Comparison of ENCODE assay signal across 23 mouse cellular contexts in the genomic region with DNA sequence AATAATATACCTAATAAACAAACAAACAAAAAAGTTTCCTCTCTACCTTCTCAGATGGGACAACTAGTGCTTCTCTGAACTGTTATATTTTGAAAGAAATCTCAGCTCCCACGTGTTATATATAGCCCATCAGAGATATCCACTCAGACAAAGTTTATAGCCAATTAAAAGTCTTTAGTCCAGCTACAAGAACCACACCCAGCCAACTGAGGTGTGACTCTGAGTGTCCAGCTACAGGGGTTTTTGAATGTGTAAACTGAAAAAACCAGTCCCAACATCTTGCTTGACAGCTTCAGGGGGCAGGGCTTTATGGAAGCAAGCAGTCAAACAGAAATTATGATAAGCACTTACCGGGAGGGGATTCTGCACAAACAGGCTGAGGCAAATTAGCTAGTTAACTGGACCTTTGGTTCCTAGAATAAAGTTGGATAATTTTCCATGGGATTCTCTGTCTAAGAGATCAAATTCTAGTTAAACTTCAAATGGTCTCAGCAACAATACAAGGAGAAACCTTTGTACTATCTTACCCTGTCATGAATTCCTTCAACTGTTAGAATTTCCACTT. TPM values are rescaled to one million over a fixed set of nuclear protein-coding genes. Genes with fewer than 3 reads are reported as not detected.
DNase-seq lines count a peak whose midpoint lies in the region; ATAC-seq lines count a peak whose summit lies in the region.
"Had no signal": no experiment of that assay in that cellular context is flagged by ENCODE, and none has a peak within 500 bp of the region (broad histone marks: within the 10 kb centered on the region; RNA-seq: fewer than 3 reads in every experiment).

No protein-coding gene starts in this region.

- no peaks in the 10 kb centered on the region for H3K27me3 ChIP-seq in midbrain, embryonic 11.5 days (ENCODE audit: control insufficient read depth, insufficient read depth, low read length)
- no peaks in the 10 kb centered on the region for H3K27me3 ChIP-seq in midbrain, embryonic 15.5 days (replicated peaks)
- no peaks in the 10 kb centered on the region for H3K27me3 ChIP-seq in stomach, embryonic 14.5 days (ENCODE audit: control insufficient read depth, insufficient read depth, low read length)
- H3K27me3 ChIP-seq: CH12.LX; forebrain, embryonic 12.5 days; hindbrain, embryonic 12.5 days; Patski had no signal

- no peak overlapping the region for H3K9ac ChIP-seq in midbrain, embryonic 11.5 days (ENCODE audit: low read length)
- no peak overlapping the region for H3K9ac ChIP-seq in midbrain, embryonic 15.5 days
- no peak overlapping the region for H3K9ac ChIP-seq in stomach, embryonic 14.5 days (replicated peaks; ENCODE audit: low read depth, low read length)
- H3K9ac ChIP-seq: embryonic facial prominence, embryonic 13.5 days; forebrain, embryonic 12.5 days; hindbrain, embryonic 12.5 days had no signal

- 89% methylated on average over 2 of the region's 2 CpGs for WGBS in midbrain, embryonic 11.5 days
- WGBS in midbrain, embryonic 15.5 days, result 73% methylated on average over 2 of the region's 2 CpGs
- 65% methylated on average over 2 of the region's 2 CpGs for WGBS in stomach, embryonic 14.5 days

- ATAC-seq in midbrain, embryonic 11.5 days (ENCODE audit: low FRiP score), result no peak
- no peak for ATAC-seq in midbrain, embryonic 15.5 days (replicated peaks)
- ATAC-seq in stomach, embryonic 14.5 days (ENCODE audit: insufficient number of reproducible peaks, insufficient read depth, low FRiP score, low read depth), result peak; percentile 58
- ATAC-seq: forebrain, embryonic 16.5 days; Patski had no signal

- H3K36me3 ChIP-seq in midbrain, embryonic 11.5 days (ENCODE audit: control insufficient read depth, insufficient read depth, low read length), result no peaks in the 10 kb centered on the region
- no peaks in the 10 kb centered on the region for H3K36me3 ChIP-seq in midbrain, embryonic 15.5 days (replicated peaks)
- H3K36me3 ChIP-seq in stomach, embryonic 14.5 days (ENCODE audit: control insufficient read depth, insufficient read depth, low read length), result no peaks in the 10 kb centered on the region
- H3K36me3 ChIP-seq: embryonic facial prominence, embryonic 13.5 days; forebrain, embryonic 12.5 days; heart, embryonic 10.5 days; hindbrain, embryonic 12.5 days had no signal

- H3K4me3 ChIP-seq in midbrain, embryonic 11.5 days (ENCODE audit: low read depth, low read length), result no peak overlapping the region
- no peak overlapping the region for H3K4me3 ChIP-seq in midbrain, embryonic 15.5 days
- H3K4me3 ChIP-seq in stomach, embryonic 14.5 days (ENCODE audit: low read depth, low read length), result no peak overlapping the region
- H3K4me3 ChIP-seq: embryonic facial prominence, embryonic 13.5 days; forebrain, embryonic 12.5 days; gastrocnemius, adult 2 months; heart, embryonic 10.5 days; hindbrain, embryonic 12.5 days had no signal

- no peak overlapping the region for H3K27ac ChIP-seq in midbrain, embryonic 11.5 days (ENCODE audit: low read depth, low read length)
- no peak overlapping the region for H3K27ac ChIP-seq in midbrain, embryonic 15.5 days
- no peak overlapping the region for H3K27ac ChIP-seq in stomach, embryonic 14.5 days (ENCODE audit: low read length)
- H3K27ac ChIP-seq: embryonic facial prominence, embryonic 13.5 days; forebrain, embryonic 12.5 days; gastrocnemius, adult 2 months; heart, embryonic 10.5 days; hindbrain, embryonic 12.5 days had no signal

- DNase-seq in kidney, adult 8-10 months, result peak; percentile 30 to 37
- no peak for DNase-seq in kidney, postnatal 4 days
- peak; percentile 54 for DNase-seq in midbrain, embryonic 11.5 days (ENCODE audit: low spot score, missing footprints)
- DNase-seq in lung, postnatal 4 days, result no peak
- no peak for DNase-seq in embryo, embryonic 10.5 days (ENCODE audit: low spot score)
- DNase-seq: adrenal gland, postnatal 14 days; cerebellum, adult 11-12 months; cerebellum, adult 9-10 months; cerebellum, postnatal 25 days; gastrocnemius, adult 2 months; gastrocnemius, postnatal 36 days; heart, adult 11 months; heart, postnatal 10 days; heart, postnatal 4 days had no signal

- no peaks in the 10 kb centered on the region for H3K9me3 ChIP-seq in midbrain, embryonic 11.5 days (ENCODE audit: control insufficient read depth, low read length)
- no peaks in the 10 kb centered on the region for H3K9me3 ChIP-seq in midbrain, embryonic 15.5 days
- no peaks in the 10 kb centered on the region for H3K9me3 ChIP-seq in stomach, embryonic 14.5 days (ENCODE audit: control insufficient read depth, low read depth, low read length)
- H3K9me3 ChIP-seq: embryonic facial prominence, embryonic 13.5 days; forebrain, embryonic 12.5 days; heart, embryonic 10.5 days; hindbrain, embryonic 12.5 days had no signal

- no peak overlapping the region for H3K4me2 ChIP-seq in midbrain, embryonic 11.5 days
- no peak overlapping the region for H3K4me2 ChIP-seq in midbrain, embryonic 15.5 days
- H3K4me2 ChIP-seq in stomach, embryonic 14.5 days (replicated peaks; ENCODE audit: low read depth, low read length), result no peak overlapping the region
- H3K4me2 ChIP-seq: embryonic facial prominence, embryonic 13.5 days; forebrain, embryonic 12.5 days; hindbrain, embryonic 12.5 days had no signal

- no peaks in the 10 kb centered on the region for H3K4me1 ChIP-seq in midbrain, embryonic 11.5 days (ENCODE audit: control insufficient read depth, insufficient read depth, low read length)
- H3K4me1 ChIP-seq in midbrain, embryonic 15.5 days, result no peaks in the 10 kb centered on the region
- no peaks in the 10 kb centered on the region for H3K4me1 ChIP-seq in stomach, embryonic 14.5 days (ENCODE audit: control insufficient read depth, insufficient read depth, low read length)
- H3K4me1 ChIP-seq: embryonic facial prominence, embryonic 13.5 days; forebrain, embryonic 12.5 days had no signal

RNA-seq across cellular contexts. Expression of a gene that starts 6.8 kb away (rescaled TPM):
- 30.4 and 35.6 TPM in 2 replicates for polyA plus RNA-seq in midbrain, embryonic 11.5 days (2014; fragmentation: Nextera tagmentation; extraction: Ambion mirVana)
- polyA plus RNA-seq in midbrain, embryonic 15.5 days (2015; fragmentation: Nextera tagmentation; extraction: Ambion mirVana), result 34.0 and 37.1 TPM in 2 replicates
- 46.1 and 48.9 TPM in 2 replicates for polyA plus RNA-seq in stomach, embryonic 14.5 days (2014; fragmentation: Nextera tagmentation; extraction: Ambion mirVana)

Comparison
In these comparisons a context has a peak if more than half of its experiments do, and no peak if none do; other contexts are left out.
1. DNase-seq: peak in kidney, adult 8-10 months (2 of 2) and midbrain, embryonic 11.5 days (single experiment); none in kidney, postnatal 4 days (0 of 2), lung, postnatal 4 days (0 of 2) and embryo, embryonic 10.5 days (single experiment).